Mouse (Mus musculus) hindbrain, embryonic 14.5 days (tissue): ENCODE results near the gene Ptgs1. TPM values are rescaled to one million over a fixed set of nuclear protein-coding genes. Genes with fewer than 3 reads are reported as not detected.

Experiments
- ATAC-seq: fragments of 200-750 bp; cut with Nextera tagmentation; 2 replicates; pipeline ENCODE4 v1.8.0; 2017; ENCODE audit warnings: moderate number of reproducible peaks, mild to moderate bottlenecking, moderate TSS enrichment, moderate library complexity; ENCODE audit not compliant: low FRiP score
- DNase-seq: peaks from one replicate; pipeline ENCODE4 v3.0.0-alpha.2; 2015; ENCODE audit warnings: low spot score
- H3K27ac ChIP-seq: fragments of 300-500 bp; sonication (generic); 2 replicates; pipeline ENCODE4 v1.5.1; 2014; ENCODE audit warnings: mild to moderate bottlenecking, moderate library complexity
- H3K27me3 ChIP-seq: fragments of 300-500 bp; sonication (generic); 2 replicates; pipeline ENCODE4 v1.6.1; 2014; ENCODE audit warnings: mild to moderate bottlenecking, low read length, mixed read lengths; ENCODE audit not compliant: control insufficient read depth, insufficient read depth
- H3K36me3 ChIP-seq: fragments of 300-500 bp; sonication (generic); replicated peaks from 2 replicates; pipeline ENCODE4 v1.6.1; 2014; ENCODE audit not compliant: control insufficient read depth, insufficient read depth
- H3K4me1 ChIP-seq: fragments of 300-500 bp; sonication (generic); replicated peaks from 2 replicates; pipeline ENCODE4 v1.6.1; 2014; ENCODE audit warnings: antibody characterized with exemption, low read length, mixed read lengths; ENCODE audit not compliant: control insufficient read depth, insufficient read depth
- H3K4me2 ChIP-seq: fragments of 300-500 bp; sonication (generic); replicated peaks from 2 replicates; pipeline ENCODE4 v1.6.1; 2014; ENCODE audit warnings: mild to moderate bottlenecking, moderate library complexity
- H3K4me3 ChIP-seq: fragments of 300-500 bp; sonication (generic); replicated peaks from 2 replicates; pipeline ENCODE4 v1.5.1; 2014; ENCODE audit warnings: mild to moderate bottlenecking, low read length
- H3K9ac ChIP-seq: fragments of 300-500 bp; sonication (generic); 2 replicates; pipeline ENCODE4 v1.6.1; 2014
- H3K9me3 ChIP-seq: fragments of 300-500 bp; sonication (generic); 2 replicates; pipeline ENCODE4 v1.6.1; 2016; ENCODE audit warnings: low read length; ENCODE audit not compliant: control insufficient read depth
- WGBS: fragments of 180-500 bp; shearing (Covaris S2); extraction: QIAGEN DNeasy Blood & Tissue Kit; methylation state at CpG from one replicate; pipeline ENCODE4 v1.1.7; 2014; 5-methylcytosine and 5-hydroxymethylcytosine counted together
- polyA plus RNA-seq: library from polyadenylated mRNA; unstranded; fragments of >200 nt; fragmentation: Nextera tagmentation; extraction: Ambion mirVana; gene quantifications from 2 replicates; pipeline ENCODE4 v1.2.1, GENCODE M21; 2014

The Ptgs1 gene
- polyA plus RNA-seq, 1 experiment from 2014 or later, result 6.5 TPM

GRCm38 (mm10) chr2:36220106-36220505, 10.1 kb upstream of the Ptgs1 start:
- Histone ChIP-seq H3K36me3 (no peaks in the 10 kb centered on the region), H3K27ac (no peak overlapping the region), H3K9me3 (no peaks in the 10 kb centered on the region), H3K4me2 (no peak overlapping the region), H3K4me1 (no peaks in the 10 kb centered on the region; the same call in 1 of the 2 replicates), H3K9ac (no peak overlapping the region), H3K4me3 (no peak overlapping the region), H3K27me3 (no peaks in the 10 kb centered on the region)
- WGBS, result 94% methylated on average over 8 of the region's 8 CpGs
- ATAC-seq, result no peak
- no peak for DNase-seq

- 72% methylated on average over 4 of the region's 4 CpGs for WGBS
- no peak overlapping the region for H3K4me2 ChIP-seq
- H3K4me1 ChIP-seq, result no peaks in the 10 kb centered on the region; the same call in 1 of the 2 replicates
- H3K36me3 ChIP-seq, result no peaks in the 10 kb centered on the region
- no peak for ATAC-seq
- no peaks in the 10 kb centered on the region for H3K27me3 ChIP-seq
- H3K9ac ChIP-seq, result no peak overlapping the region
- no peak for DNase-seq
- H3K27ac ChIP-seq, result no peak overlapping the region
- no peak overlapping the region for H3K4me3 ChIP-seq
- H3K9me3 ChIP-seq, result no peaks in the 10 kb centered on the region
Observed at GRCm38 (mm10) chr2:36220891-36221290, 9.3 kb upstream of the Ptgs1 start.

GRCm38 (mm10) chr2:36222168-36222848, 7.9 kb upstream of the Ptgs1 start:
- H3K4me3 ChIP-seq, result no peak overlapping the region
- no peak for DNase-seq
- no peak overlapping the region for H3K4me2 ChIP-seq
- no peak for ATAC-seq
- H3K4me1 ChIP-seq, result no peaks in the 10 kb centered on the region
- H3K27ac ChIP-seq, result no peak overlapping the region
- H3K27me3 ChIP-seq, result no peaks in the 10 kb centered on the region
- no peak overlapping the region for H3K9ac ChIP-seq
- WGBS, result 66% methylated on average over 7 of the region's 7 CpGs
- H3K36me3 ChIP-seq, result no peaks in the 10 kb centered on the region
- no peaks in the 10 kb centered on the region for H3K9me3 ChIP-seq

- H3K4me1 ChIP-seq, result no peaks in the 10 kb centered on the region
Observed at GRCm38 (mm10) chr2:36223436-36223835, 6.8 kb upstream of the Ptgs1 start.

GRCm38 (mm10) chr2:36224153-36224552, 6.1 kb upstream of the Ptgs1 start:
- 89% methylated on average over 7 of the region's 7 CpGs for WGBS
- Histone ChIP-seq H3K4me2 (no peak overlapping the region), H3K4me3 (no peak overlapping the region), H3K9me3 (no peaks in the 10 kb centered on the region), H3K27ac (no peak overlapping the region), H3K36me3 (no peaks in the 10 kb centered on the region), H3K9ac (no peak overlapping the region), H3K4me1 (no peaks in the 10 kb centered on the region), H3K27me3 (no peaks in the 10 kb centered on the region)
- no peak for ATAC-seq
- no peak for DNase-seq

More at GRCm38 (mm10) chr2:36223436-36223835, 6.8 kb upstream of the Ptgs1 start:
- H3K4me2 ChIP-seq, result no peak overlapping the region
- H3K36me3 ChIP-seq, result no peaks in the 10 kb centered on the region
- H3K27ac ChIP-seq, result no peak overlapping the region
- H3K9ac ChIP-seq, result no peak overlapping the region
- no peak overlapping the region for H3K4me3 ChIP-seq
- DNase-seq (no peak), ATAC-seq (no peak)
- no peaks in the 10 kb centered on the region for H3K9me3 ChIP-seq
- no peaks in the 10 kb centered on the region for H3K27me3 ChIP-seq

- no peaks in the 10 kb centered on the region for H3K36me3 ChIP-seq
- ATAC-seq (no peak), DNase-seq (no peak)
- H3K4me3 ChIP-seq, result no peak overlapping the region
- no peak overlapping the region for H3K4me2 ChIP-seq
- H3K9ac ChIP-seq, result no peak overlapping the region
- H3K9me3 ChIP-seq, result no peaks in the 10 kb centered on the region
- no peaks in the 10 kb centered on the region for H3K27me3 ChIP-seq
- H3K27ac ChIP-seq, result no peak overlapping the region
- WGBS, result 25% methylated on average over 2 of the region's 2 CpGs
- H3K4me1 ChIP-seq, result no peaks in the 10 kb centered on the region
Observed at GRCm38 (mm10) chr2:36224599-36224998, 5.6 kb upstream of the Ptgs1 start.

- H3K9me3 ChIP-seq, result no peaks in the 10 kb centered on the region
- no peaks in the 10 kb centered on the region for H3K4me1 ChIP-seq
- H3K4me3 ChIP-seq, result peak overlapping the region; percentile 28
- no peaks in the 10 kb centered on the region for H3K36me3 ChIP-seq
- 0 out of 2 replicates have a peak, but pooled peaks cover 11% of the 10 kb centered on the region for H3K27me3 ChIP-seq
- peak overlapping the region; percentile 51 for H3K4me2 ChIP-seq
- no peak for ATAC-seq
- DNase-seq, result no peak
- H3K27ac ChIP-seq, result no peak overlapping the region
- 53% methylated on average over 8 of the region's 10 CpGs for WGBS
- H3K9ac ChIP-seq, result peak overlapping the region; percentile 30
Observed at GRCm38 (mm10) chr2:36230967-36231366, 741 bp downstream of the Ptgs1 start.

- Histone ChIP-seq H3K9me3 (no peaks in the 10 kb centered on the region), H3K4me1 (no peaks in the 10 kb centered on the region), H3K9ac (no peak overlapping the region), H3K27me3 (0 out of 2 replicates have a peak, but pooled peaks cover 10% of the 10 kb centered on the region), H3K36me3 (no peaks in the 10 kb centered on the region), H3K4me2 (no peak overlapping the region), H3K4me3 (no peak overlapping the region), H3K27ac (no peak overlapping the region)
- 69% methylated on average over 7 of the region's 7 CpGs for WGBS
- no peak for DNase-seq
- no peak for ATAC-seq
Observed at GRCm38 (mm10) chr2:36234526-36235368, 4.5 kb downstream of the Ptgs1 start.

GRCm38 (mm10) chr2:36235917-36236316, 5.7 kb downstream of the Ptgs1 start:
- Histone ChIP-seq H3K4me2 (no peak overlapping the region), H3K9me3 (no peaks in the 10 kb centered on the region), H3K27me3 (no peaks in the 10 kb centered on the region), H3K27ac (no peak overlapping the region), H3K9ac (no peak overlapping the region), H3K4me1 (no peaks in the 10 kb centered on the region), H3K36me3 (no peaks in the 10 kb centered on the region), H3K4me3 (no peak overlapping the region)
- WGBS, result 47% methylated on average over 4 of the region's 4 CpGs
- DNase-seq (peak; percentile 72), ATAC-seq (peak; percentile 52; the same call in 1 of the 2 replicates)
